Mouse (Mus musculus): ENCODE measurements around the gene Recql5.

Gene Recql5

DNA sequence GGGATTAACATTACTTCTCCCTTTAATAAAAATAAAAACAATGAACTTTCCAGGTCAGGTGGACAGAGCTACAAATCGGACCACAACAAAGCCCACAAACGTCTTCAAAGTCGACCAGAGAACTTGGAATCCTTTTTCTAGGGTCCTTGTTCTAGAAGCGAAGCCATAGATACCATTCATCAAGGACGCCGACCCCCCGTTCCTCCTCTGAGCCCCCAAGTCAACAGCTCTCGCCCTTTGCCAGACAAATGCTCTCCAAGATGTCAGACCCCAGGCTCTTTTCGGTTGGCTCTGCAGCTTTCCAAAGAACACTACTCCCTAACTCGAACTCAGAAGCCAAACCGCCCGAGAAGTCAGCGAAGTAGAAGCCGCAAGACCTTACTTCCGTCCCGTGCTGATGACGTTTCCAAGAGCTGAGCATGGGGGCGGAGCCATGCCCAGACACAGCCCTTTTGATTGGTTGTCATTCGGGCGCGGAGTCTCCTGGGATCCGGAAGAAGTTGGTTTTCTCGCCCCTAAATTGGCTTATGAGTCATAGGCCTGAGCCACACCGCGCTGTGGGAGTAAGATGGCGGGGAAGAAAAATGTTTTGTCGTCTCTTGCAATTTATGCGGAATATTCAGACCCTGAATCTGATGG lies at the start of gene Recql5, which contains the start of gene Sap30bp:
Gene Recql5 (minus strand): TSS at position 370 of the 639 bp plus-strand sequence.
Gene Sap30bp (plus strand): TSS at position 175 of the 639 bp plus-strand sequence.
- peak; percentile 98 for DNase-seq (ENCODE audit: low read depth, low spot score)

DNA sequence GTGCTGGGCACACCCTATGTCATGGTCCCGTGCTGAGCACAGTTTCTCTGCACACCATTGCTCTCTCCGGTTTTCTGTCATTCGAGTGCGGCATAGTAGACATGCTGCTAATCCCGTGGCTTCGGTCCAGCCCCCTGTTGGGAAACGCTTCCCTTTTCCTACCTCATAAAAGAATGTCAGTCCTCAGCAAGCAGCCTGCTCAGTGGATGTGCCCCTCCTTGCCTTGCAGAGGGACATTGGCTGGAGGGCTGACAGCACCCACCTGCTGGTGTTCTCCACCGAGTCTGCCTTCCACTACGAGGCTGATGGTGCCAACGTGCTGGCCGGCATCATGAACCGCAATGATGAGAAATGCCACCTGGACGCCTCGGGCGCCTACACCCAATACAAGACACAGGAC lies 49.2 kb upstream of the Recql5 start:
- no peak for DNase-seq (ENCODE audit: low read depth, low spot score)

DNA sequence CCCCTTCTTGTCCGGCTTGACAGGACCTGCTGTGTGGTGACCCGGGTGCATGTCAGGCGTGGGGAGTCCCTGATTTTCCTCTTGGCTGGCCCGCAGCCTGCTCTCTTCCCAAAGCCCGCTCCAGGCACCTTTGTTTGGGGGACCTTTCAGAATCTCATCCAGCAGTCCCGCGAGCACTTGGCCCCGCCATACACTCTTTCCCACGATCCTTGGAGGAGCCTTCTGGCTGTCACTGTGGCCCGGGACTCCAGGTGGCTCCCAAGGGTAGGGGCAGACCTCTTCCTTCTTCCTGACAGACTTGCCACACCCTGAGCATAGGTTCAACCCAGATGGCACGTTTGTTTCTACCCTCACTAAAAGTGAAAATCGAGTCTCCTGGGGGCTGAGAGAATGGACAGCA lies 42.3 kb upstream of the Recql5 start:
- no peak for DNase-seq (ENCODE audit: low read depth, low spot score)

DNA sequence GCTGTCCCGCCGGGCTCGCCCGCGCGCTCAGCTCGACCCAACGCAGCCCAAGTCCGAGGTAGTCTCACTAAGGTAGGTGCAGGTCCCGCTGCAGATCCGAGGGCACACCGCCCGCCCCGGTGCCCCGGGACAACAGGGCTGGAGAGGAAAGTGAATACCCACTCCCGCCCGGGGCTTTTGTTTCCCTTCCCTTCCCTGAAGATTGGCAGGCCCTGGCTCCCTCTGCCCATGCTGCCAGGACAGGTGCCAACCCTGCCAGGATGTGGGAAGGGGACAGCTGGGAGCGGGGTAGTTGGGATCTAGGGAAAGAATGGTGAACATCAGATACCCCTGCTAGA lies 41.8 kb upstream of the Recql5 start:
- DNase-seq (ENCODE audit: low read depth, low spot score), result no peak

DNA sequence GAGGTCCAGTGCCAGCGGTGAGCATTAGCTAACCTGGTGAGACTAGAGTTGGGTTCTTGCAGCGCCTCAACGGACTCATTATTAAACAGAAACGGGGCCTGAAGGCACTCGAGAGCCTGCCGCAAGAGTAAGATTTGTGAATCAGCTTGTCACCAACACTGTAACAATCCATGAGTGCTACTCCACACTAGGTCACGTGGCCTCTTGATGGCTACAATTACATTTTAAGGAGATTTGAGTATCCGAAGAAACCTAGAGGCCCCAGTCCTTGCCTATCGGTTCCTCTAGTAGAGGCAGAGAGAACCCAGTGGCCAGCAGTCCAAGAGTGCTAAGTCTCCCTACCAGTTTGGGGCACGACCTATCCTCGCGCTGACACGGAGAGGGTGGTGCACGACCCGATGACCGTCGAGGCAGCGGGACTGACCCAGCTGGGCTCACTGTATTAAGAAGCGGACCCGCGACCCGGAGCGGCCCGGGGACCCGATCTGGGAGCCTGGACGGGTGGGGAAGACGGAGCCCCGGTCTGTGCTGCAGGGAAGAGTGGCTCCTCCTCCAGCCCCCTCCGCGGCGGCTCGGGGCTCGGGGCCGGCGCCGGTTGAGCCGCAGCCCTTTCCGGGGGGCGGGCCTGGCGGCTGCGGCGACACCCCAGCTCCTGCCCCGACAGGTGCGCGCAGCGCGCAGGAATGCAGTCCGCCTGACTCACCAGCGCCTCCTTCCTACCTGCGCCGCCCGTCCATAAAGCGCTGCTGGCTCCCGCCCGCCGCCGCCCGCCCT lies 41.2 kb upstream of the Recql5 start, which contains the start of gene Itgb4:
Gene Itgb4 (plus strand): TSS at position 401 of the 774 bp plus-strand sequence.
- no peak for DNase-seq (ENCODE audit: low read depth, low spot score)

DNA sequence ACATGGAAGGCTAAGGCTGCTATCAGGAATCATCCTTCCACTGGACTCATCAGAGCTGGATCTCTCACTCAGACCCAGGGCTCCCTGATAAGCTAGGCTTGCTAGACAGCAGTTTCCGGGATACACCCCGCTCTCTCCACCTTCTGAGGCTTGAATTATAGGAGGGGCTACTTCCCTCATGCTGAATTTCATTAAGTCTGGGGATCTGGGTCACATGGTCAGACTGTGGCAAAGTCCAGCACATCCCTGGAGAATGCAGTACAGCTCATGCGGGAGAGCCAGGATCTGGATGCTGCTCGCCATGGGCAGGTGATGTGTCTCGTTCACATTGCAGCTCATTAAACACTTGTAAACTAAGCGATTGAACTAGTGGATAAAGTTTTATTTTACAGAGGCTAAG lies 37.7 kb upstream of the Recql5 start:
- DNase-seq (ENCODE audit: low read depth, low spot score), result no peak

DNA sequence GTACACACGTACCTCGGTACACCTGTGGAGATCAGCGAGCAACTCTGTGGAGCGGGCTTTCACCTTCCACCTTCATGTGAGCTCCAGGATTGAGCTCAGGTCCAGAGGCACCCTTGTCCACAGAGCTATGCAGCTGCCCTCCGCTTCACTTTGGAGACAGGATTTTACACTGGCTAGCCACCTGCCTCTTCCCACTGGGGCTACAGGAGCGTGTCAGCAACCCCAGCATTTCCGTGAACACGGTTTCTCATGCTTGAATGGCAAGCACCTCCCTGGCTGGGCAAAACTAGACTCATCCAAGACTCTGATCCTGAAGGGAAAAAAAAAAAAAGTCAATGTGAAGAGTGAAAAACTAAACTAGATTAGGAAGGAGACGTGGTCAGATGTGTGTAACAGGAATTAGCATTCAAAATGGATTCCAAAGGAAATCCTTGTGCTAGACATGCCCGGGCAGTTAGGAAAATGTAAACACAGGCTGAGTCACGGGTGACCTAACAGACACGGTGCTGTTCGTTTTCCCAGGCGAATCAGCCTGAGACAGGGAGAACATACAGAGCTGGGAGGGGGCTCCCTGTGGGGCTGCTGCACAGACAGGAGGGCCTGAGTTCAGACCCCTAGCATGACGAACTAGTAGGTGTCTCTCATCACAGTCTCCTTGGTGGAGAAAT lies 36.9 kb upstream of the Recql5 start:
- no peak for DNase-seq (ENCODE audit: low read depth, low spot score)

DNA sequence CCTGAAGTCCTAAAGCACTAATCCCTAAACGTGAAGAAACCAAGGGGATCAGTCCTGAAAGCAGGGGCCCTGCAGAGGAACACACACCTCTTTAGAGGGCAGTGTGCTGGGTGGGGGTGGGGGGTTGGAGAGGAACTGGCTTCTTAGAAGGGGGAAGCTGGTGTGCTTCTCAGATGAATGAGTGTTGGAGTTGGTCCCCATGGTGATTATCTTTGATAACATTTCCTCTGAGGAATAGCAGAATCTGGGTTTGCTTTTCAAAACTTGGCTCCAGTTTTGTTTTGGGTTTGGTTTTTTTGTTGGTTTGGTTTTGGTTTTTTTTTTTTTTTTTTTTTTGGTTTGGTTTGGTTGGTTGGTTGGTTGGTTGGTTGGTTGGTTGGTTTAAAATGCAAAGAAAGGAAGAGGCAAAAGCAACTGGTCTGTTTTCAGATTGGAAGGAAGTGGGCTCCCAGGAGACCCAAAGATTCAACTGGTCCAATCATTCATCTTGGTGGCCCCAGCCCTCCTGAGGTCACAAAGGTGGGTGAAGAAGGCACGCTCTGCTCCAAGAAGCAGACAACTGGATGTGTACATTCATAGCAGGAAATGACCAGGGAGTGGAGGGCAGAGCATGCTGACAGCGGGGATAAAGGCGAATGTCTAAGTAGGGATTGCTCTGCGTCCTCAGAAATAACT lies 35.6 kb upstream of the Recql5 start:
- no peak for DNase-seq (ENCODE audit: low read depth, low spot score)

DNA sequence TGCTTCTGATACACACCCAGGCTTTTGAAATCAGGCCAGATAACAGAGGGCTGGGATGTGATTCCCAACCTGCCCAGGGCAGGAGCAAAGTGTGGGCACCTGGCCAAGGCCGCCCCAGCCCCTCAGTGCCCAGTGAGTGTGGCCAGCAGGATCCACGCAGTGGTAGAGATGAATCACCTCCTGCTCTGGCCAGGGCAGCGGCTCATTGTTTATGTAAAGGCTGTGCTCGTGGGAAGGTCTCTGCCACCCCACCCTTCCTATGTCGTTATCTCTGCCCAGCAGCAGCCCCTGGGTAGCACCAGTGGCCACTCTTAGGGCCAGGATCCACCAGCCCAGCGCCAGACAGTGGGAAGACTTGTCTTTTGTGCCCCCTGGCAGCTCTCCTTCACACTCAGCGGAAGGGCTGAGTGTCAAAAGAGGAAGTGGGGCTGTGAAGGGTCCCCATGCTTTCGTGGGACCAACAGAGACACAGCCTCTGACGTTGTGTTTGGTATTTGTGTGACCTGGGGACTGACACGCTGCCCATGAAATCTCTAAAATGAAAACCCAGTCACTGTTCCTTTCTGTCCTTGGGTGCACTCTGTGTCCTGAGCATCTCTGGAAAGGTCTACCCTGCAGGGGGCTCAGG lies 31.8 kb upstream of the Recql5 start:
- DNase-seq (ENCODE audit: low read depth, low spot score), result no peak

DNA sequence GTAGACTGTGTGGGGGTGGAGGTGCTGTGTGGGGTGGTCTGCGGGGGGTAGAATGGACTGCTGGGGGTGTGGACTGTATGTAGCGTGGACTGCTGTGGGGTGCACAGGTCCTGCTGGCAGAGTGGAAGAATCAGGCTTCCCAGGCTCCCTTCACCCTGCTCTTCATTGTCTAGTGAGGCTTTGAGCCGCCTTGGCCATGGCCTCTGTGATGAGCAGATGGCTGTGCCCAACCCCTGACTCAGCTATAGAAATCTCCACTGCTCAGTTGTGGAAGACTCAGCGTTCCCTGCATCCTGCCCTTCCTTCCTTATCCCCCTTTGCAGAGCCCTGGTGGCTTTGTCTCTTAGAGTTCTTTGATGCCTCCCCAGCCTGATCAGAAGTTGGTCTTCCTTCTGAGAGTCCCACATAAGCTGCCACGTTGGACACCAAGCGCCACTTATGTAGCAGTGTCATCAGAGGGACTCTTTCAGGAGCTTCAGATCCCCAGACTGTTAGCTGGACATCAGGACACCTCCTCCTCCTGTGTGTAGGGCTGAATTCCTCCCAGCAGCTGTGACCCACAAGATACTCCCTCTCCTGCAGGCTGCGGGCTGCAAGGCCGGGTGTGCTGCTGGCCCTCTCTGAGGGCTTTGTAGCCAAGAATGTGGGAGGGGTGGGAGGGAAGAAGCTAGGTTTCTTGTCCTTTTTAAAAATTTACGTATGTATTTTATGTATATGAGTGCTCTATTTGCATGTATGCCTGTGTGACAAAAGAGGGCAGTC lies 29.6 kb upstream of the Recql5 start:
- no peak for DNase-seq (ENCODE audit: low read depth, low spot score)

DNA sequence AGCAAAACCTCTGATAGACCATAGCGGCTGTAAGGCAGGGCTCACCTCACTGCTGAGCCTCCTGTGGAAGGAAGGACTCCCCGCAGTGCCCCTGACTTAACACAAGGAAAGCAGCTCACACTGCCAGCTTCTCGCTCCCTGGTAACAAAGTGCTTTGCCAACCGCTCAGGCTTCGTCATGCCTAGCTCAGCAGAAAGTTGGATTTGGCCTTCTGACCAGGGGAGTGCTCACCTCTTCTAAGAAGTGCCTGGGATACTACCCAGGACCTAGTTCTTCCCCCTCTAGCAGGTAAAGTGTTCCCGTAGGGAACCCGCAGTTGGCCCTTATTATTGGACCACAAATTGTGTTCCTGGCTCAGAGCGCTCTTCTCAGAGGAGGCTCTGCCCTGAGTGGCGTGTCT lies 25.7 kb upstream of the Recql5 start:
- no peak for DNase-seq (ENCODE audit: low read depth, low spot score)

DNA sequence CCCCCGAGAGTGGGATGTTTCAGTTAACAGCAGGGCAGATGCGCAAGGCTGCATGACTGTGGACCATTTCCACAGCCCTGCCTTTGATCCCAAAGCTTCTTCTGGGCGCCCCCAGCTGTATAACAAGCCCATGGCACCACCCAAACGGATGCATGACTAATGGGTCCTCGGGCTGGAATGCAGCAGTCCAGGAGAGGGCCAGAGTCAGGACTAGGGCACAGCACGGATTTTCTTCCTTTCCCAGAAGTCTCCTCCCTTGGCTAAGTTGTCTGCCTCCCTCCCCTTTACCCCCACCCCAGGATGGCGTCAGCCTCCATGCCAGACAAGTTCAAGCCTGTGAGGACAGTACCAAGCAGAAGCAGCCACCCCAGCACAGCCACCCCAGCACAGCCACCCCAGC lies 24.7 kb upstream of the Recql5 start:
- DNase-seq (ENCODE audit: low read depth, low spot score), result no peak

DNA sequence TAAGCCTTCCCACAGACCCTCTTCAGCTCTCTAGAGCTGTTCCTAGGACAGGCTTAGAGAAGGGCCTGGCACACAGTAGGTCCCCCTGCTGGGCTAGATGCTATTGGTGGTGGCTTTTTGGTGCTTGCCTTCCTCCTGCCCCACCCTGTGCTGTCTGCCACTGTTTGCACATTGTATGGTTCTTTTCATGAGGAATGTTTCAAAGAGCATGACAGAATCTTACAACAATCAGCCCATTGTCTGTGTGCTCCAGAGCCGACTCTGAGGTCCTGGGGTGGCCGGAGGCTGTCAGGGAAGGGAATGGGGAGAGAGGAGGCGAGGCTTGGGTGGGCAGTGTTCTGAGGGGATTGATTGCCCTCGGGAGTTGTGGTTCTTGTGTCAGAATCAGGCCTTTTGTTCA lies 23.2 kb upstream of the Recql5 start:
- no peak for DNase-seq (ENCODE audit: low read depth, low spot score)

DNA sequence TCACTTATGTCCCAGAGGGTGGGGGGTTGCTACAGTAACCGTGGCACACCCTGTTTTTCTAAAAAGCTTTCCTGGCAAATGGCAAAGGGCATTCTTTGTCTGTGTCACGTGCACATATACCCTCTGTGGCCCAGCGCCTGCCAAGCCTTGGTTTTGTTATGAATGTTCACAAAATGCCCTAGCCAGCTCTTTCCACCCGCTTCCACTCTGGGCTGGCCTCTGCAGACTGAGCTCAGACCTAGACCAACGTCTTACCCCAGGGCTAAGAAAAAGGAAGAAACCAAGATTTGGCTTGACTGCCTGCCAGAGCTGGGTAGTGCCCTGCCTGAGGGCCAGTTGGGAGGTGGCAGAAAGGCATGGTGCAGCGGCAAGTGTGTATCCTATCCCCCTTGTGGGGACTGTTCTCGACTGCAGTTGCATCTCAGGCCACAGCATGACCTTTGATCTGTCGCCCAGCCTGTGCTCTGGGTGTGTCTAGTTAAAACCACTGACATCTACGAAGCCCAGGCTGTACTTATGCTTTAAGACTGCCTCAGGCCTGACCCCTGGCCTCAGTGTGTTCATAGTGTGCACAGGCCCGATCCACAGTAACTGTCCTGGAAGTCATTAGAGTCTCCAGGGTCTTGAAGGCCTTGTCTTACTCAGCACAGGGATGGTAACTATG lies 22.1 kb upstream of the Recql5 start:
- DNase-seq (ENCODE audit: low read depth, low spot score), result no peak

DNA sequence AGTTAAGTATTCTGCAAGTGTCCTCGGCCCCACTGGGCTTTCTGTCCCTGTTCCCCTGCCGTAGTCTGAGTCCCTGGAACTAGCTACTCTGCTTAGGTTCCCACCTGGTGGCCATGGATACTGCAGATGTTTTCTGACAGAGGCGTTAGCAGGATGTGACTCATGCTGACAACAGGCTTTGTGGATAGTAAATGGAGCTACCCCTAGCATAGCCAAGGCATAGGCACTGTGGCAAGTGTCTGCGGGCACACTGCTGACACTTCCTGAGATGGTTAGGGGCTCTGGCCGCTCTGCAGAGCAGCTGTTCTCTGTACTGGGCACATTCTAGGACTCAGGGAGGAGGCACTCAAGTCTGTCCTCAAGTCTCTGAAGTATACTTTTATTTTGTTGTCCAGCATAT lies 21.4 kb upstream of the Recql5 start:
- DNase-seq (ENCODE audit: low read depth, low spot score), result no peak

DNA sequence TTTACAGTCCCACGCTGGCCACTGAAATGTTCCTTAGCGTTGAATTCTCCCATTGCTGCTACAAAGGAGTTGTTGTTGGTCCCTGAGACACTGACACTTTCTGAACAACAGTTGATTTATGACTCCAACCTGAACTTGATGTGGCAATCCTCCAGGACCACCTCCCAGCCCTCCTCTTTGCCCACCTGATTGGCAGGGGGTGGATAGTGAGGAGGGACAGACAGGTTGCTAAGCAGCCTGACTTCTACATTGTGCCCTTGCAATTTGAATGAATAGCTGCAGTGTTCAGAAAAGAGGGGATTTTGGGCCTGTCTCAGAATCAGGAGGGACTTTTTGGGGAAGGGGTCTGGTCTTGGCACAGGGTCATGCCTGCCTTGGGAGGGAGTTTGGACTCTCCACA lies 17.4 kb upstream of the Recql5 start:
- DNase-seq (ENCODE audit: low read depth, low spot score), result no peak

DNA sequence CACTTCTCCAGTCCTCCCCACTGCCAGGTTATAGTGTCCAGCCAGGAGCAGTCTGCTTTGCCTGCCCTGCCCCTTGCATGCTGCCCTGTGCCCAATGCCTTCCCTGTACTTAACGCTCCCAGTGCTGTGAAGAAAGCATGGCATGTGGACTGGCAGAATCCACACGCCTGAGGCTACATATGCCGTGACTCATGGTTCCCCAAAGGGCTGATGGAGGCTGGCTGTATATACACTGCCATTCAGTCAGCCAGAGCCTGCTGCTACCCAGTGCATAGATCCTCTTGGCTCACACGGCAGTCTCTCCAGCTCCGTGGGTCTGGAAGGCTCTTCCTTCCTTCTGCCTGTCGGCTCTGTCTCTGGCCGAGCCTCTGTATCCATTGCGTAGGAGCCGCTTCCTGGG lies 15.0 kb upstream of the Recql5 start:
- DNase-seq (ENCODE audit: low read depth, low spot score), result no peak

DNA sequence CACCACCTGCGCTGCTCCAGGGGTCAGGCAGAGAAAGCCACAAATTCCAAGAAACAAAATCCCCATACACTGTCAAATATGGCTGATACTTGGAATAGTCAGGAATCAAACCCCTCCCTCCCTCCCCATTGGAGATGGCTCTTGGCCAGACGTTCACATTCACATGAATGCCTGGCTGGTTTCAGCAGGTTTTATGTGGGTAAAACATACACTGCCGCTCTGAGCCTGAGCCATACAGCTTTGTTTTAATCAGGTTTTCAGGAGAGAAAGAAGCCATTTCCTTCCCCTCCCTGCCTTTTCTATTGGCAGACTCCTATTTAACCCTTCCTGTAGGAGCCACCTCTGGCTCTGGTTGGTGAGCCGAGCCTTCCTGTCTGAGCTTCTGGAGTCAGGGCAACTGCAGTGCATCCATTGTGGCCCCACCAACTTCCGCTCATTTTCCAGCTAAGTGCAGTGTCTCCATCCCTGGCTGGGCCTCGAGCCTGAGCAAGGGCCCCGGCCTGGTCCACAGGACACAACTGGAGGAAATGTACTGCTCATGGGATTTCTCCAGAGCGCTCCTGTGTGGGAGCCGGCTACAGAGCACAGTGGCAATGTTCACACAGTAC lies 13.0 kb upstream of the Recql5 start:
- DNase-seq (ENCODE audit: low read depth, low spot score), result no peak

DNA sequence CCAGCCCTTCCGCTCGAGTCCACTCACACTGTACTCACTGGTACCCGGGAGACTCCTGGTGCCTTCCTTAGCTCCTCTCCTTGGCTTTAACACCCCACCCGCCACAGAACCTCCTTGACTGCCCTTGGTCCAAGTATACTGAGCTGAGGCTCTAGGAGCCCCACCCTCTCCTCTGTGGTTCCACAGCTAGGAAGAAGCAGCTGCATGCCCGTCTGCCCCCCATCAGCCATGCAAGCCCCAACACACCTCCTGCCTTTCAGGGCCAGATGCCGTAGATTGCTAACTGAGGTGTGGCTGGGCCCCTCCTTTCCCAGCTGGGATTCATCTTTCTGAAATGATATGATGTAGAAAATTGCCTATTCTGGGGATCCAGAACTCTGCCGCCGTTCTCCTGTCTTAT lies 12.0 kb upstream of the Recql5 start:
- DNase-seq (ENCODE audit: low read depth, low spot score), result no peak

DNA sequence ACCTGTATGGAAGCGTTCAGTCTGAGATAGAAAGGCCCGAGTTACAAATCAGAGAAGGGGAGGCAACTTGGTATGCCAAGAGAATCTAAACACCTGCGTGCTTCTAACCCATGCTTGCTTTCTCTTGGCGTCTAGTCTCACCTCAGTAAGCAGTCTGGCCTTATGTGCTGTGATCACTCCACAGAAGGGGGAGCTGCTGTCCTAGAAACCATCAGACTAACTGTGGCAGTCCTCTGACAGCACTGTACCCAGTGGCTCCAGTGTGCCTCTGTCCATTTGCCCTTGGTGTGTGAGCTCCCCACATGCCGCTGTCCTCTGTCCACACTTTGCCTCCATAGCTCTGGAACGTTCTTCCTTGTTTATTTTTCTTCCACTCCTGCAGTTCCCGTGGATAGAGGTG lies 8.7 kb upstream of the Recql5 start:
- no peak for DNase-seq (ENCODE audit: low read depth, low spot score)
